Mouse (Mus musculus) ZHBTc4 (cell line): ENCODE results near the gene Nfasc.

ENCODE experiments used
- DNase-seq: peaks from one replicate; pipeline ENCODE4 v3.0.0-alpha.2; 2011; ENCODE audit warnings: low read depth, low spot score

Gene Nfasc

DNA sequence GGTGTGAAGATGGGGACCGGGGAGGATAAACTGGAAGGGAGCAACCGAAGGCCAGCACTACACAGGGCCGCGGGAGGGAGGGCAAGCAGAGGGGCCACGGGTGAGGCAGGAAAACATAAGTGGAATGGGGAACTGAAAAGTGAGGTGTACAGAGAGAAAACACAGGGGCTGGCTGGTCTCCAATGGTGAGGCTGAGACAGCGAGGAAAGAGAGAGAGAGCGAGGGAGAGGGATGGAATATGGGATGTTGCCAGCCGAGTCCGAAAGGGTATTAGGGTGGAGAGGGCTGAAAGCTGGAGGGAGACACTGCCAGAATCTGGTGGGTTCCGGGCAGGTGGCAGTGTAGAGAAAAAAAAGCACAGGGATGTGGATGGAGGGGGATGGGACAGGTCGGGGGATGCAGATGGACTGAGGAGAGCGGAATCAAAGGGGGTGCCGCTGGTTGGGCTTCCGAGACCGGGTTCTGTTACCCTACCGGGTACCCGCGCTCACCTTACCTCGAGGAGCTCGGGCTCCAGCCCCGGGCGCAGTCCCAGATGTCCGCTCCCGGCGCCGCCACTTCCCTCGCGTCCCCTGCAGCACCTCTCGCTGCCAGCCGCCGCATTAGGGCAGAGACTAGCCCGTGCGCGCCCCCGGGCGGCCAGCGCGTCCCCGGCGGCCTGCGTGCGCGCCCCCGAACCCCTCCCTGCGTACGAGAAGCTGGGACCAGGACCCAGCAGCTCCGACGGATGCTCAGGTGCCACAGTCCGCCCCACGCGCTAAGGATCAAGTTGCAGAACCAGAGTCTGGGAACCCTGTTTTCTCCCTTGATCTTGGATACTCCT is at the start of gene Nfasc:
Gene Nfasc, minus strand, starts transcription at position 623 of the 823 bp plus-strand sequence.
- DNase-seq, result peak; percentile 84

DNA sequence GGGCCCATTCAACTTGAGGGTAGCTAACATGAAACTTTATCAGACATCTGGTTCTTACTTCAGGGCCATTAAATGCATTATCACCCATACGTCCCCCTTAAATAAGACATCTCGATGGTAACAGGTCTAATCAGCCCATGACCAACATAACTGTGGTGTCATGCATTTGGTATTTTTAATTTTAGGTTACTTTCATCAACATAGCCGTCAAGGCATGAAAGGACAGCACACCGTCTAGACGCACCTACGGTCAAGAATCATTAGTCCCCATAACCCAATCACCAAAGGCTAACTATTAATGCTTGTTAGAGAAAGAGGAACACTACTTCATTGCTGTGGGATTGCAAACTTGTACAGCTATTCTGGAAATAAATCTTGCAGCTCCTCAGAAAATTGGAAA is 49.5 kb upstream of the Nfasc start:
- DNase-seq, result no peak

DNA sequence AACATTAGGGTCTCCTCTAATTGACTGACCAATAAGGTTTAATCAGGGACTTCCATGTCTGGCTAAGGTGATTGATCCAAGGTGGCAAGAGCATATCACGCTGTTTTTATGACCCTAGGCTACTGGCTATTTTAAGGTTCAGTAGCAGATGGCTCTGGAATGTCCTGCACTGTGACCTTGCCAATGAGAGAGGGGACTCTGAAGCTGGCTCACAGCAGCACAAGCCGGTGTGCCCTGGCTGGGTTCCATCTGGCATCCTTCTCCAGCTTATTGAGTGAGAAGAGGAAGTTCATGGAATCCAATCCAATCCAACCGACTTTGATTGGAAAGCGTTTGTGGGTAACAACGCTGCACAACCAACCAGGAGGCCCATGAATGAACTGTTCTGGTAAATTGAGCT is 45.3 kb upstream of the Nfasc start:
- DNase-seq, result no peak

DNA sequence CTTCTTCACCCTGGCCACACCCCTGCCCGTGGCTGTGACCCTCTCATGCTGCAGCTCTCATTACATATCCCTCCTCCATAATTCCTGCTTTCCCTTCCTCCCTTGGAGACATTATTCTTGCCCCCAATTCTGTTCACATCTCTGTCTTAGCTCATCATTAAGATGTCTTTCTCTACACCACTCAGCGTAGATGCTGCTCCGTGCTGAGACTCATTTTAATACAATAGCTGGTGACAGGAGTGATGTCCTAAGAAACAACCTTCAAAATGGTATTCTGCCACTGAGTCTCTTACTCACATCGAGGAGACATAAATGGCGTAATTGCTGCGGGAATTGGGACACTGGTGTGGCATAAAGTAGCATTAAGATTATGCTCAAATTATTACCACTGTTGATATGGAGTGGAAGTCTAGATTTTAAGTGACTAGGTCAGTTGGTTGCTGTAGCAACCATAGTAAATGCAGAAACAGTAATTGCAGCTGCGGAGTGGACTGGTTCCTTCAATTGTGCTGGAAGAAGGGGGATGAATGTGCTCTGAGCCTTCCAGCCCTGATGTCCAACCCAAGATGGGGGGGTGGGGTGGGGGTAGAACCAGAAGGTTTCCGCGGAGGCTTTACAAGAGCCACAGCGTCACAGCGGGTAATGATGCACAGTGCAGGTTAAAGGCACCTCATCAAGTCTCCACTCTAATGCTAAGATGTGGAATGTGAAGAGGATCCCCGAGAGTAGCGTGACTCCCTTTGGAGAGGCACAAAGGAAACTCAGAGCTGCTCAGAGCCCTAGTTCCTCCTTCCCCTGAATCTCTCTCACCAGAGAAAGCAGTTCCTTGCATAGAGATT is 40.2 kb upstream of the Nfasc start:
- no peak for DNase-seq

DNA sequence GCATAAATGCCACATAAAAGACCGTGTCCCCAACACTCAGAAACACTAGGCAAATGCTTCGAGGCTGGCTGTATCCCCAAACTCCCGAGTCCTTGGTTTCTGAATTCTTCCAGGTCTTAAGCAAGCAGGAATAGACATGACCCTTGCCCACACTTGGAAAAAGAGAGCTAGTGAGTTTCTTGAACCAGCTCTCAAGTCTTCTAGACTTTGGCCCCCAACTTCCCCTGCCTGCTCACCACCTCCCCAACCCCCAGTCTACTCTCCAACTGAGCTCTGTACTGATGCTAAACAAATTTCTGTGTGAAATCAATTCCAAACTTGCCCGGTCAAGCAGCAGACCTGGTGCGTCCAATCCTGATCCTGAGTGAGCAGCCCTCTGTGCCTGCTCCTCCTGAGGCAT is 39.4 kb upstream of the Nfasc start:
- DNase-seq, result no peak

DNA sequence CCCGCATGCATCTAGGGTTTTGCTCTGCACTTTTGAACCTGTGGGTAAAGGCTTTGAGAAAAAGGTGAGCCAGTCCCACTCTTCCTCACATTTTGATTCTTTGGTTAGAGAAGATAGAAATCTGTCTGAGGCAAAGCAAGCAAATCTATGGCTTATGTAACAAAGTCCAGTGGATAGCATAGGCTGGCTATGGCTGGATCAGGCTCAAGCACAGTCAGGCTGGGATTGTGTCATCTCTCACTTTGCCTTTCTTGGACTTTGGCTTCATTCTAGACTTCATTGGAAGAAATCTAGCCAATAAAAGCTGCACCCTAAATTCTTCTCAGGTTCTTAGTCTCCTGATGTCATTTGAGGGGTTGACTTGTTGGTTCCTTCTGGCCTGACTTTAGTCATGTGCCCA is 38.7 kb upstream of the Nfasc start:
- DNase-seq, result no peak

DNA sequence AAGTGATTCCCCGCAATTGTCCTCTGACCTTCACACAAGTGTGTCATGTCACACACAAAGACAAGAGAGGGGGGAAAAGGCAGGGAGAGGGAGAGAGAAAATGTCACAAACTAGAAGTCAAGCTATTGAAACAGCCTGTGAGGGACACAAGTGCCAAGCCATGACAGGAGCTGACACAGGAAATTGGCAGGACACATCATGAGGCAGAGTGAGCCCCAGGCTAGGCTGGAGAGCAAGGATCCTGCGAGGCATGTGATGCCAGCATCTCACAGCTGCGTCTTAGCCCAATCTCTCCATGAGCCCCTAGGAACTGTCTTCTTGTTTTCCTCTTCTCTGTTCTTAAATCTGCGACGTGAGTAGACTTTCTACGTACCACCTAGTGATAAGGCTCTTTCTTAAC is 33.4 kb upstream of the Nfasc start:
- no peak for DNase-seq

DNA sequence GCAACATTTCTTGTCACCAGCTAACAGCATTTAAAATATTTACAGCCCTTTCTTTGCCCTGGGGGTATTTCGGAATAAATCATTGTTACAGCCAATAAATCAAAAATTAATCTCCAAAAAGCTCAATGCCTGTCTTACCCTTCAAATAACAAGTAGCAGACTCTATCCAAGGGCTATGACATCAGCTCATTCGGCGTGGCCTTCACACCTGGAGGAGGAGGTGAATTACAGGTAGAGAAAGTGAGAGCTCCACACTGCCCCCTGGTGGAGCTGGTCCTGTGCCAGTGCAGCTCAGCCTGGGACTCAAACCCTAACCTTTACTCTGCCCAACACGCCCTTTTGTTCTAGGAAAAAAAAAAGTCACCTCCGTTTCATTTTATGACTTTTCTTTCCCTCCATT is 29.8 kb upstream of the Nfasc start:
- DNase-seq, result peak; percentile 78

DNA sequence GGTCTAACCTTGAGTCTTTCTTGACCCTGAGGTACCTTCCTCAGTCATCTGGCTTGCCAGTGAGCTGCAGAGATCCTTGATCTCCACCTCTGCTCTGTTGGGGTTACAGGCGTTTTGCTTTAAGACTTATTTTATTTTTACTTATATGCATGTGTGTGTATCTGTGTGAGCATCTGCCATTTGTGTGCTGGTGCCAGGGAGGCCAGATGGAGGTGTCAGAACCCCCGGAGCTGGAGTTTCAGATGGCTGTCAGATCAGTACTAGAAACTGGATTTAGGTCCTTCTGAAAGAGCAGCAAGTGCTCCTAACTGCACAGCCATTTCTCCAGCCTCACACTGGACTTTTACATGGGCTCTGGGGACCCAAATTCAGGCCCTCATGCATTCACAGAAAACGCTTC is 28.0 kb upstream of the Nfasc start:
- no peak for DNase-seq

DNA sequence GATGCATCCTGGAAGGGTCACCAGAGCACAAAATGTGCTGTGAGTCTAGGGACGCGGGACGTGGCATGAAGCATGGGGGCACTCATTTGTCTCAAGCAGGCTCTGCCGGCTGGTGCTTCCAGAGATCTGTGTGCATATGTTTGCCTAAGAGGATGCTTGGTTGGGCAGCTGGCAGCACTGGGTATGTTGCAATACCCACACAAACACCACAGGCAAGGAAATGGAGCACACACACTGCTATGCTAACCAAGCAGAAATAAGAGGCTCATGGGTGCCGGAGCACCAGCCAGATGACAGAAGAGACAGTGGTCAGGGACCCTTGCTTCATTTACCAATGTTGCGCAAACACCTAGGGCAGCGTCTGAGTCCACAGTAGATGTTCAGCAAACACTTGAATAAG is 25.8 kb upstream of the Nfasc start:
- no peak for DNase-seq

DNA sequence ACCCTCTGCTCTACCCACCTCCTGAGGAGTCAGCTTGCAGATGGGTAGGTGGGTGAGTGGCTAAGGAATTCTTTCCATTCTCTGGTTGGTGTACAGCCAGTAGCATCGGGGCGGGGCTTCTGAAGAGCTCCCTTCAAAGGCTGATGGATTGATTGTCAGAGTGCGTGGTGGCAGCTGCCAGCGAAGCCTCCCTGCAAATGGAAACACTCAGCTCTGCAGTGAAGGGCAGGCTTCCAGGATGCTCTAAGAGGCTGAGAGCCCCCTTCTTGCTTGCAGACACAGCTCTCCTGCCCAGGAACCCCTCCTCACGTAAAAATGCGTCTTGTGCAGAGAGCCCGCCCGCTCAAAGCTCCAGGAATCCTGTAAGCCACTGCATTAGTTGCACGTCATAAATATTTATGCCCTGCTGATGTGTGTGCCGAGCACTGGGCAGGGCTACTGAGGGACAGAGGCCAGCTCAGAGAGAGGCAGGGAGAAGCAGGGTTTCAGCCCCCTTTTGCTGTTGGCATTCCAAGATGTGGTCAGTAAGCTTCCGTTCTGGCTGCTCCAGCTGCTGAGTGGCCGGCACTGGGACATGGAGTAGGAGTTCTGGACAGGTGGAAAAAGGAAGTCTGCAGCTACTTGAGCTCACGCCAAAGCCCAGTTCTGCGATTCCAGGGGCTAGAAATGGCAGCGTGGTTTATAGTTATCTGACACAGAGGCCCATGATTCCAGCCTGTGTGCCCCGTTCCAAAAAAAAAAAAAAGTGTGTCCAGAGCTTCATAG is 24.5 kb upstream of the Nfasc start:
- peak; percentile 55 for DNase-seq

DNA sequence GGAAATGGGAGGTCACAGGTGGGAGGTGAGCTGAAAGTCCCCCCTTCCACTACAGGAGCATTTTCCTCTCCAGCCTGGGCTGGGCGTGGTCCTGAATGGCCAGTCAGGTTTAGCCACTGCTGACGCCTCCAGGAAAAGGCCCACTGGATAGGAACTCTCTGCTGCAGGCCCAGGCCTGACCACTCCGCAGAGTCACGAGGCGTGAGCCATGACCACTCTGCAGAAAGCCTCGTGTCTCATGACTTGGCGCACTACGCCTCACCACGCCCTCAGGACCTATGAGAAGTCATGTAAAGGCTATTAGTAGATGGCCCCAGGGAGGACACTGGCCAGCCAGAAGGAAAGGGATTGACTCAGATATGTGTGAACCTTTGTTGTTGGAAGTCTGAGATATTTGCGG is 23.6 kb upstream of the Nfasc start:
- no peak for DNase-seq

DNA sequence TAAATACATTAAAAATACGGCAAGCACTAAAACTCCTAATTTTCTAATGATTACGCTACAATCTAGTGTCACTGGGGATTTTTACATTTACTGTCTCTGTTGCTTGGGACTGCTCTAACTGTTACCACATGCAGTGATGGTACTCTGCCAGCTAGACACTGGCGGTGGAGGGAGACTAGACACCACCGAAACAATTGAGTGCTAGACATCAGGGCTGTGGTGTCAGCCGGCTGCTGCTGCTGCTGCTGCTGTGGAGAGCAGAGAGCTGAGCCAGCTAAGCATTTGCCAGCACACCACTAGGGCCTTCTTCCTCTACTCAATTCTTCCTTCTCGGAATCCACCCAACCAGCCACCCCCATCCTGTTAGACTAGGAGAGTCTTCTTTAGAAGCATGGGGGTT is 17.8 kb upstream of the Nfasc start:
- no peak for DNase-seq

DNA sequence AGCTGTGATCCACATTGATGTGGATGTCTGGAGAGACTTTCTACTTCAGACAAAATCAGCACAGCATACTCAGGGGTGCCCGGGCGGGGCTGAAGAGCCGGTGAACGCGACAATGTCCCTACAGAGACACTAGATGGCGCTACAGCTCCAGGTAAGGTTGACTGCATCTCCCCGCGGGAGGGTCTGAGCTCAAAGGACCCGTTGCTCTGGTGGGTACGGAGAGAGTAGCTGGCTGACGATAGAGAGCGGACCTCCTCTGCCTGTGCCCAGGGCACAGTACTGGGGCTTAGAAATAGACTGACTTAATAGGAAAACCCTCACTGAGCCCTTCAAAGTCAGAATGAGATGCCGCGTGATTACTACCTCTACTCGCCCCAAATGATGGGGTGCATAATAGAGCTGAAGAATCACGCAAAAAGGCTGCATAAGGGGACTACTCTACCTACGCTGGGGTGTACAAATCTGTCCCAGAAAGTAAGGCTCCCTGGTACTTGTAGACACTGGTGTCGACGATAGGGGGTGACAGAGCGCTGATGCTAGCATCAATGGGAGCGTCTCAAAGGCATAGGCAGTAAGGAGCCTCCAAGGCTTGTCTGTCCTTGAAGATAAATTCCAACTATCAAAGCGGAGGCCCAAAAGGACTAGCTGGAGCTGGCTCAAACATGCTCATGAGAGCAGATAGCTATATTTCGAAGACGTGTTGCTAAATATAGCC is 17.2 kb upstream of the Nfasc start:
- DNase-seq, result peak; percentile 84

DNA sequence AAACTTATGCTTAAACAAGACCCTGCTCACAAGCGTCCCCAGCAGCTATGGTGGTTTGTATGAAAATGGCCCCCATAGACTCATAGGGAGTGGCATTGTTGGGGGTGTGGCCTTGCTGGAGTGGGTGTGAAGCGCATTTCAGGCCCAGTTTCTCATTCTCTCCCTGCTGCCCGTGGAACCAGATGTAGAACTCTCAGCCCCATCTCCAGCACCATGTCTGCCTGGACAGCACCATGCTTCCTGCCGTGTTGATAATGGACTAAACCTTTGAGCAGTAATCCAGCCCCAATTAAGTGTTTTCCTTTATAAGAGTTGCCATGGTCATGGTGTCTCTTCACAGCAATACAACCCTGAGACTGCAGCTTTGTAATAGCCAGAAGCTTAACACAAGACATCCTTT is 13.6 kb upstream of the Nfasc start:
- peak; percentile 51 for DNase-seq

DNA sequence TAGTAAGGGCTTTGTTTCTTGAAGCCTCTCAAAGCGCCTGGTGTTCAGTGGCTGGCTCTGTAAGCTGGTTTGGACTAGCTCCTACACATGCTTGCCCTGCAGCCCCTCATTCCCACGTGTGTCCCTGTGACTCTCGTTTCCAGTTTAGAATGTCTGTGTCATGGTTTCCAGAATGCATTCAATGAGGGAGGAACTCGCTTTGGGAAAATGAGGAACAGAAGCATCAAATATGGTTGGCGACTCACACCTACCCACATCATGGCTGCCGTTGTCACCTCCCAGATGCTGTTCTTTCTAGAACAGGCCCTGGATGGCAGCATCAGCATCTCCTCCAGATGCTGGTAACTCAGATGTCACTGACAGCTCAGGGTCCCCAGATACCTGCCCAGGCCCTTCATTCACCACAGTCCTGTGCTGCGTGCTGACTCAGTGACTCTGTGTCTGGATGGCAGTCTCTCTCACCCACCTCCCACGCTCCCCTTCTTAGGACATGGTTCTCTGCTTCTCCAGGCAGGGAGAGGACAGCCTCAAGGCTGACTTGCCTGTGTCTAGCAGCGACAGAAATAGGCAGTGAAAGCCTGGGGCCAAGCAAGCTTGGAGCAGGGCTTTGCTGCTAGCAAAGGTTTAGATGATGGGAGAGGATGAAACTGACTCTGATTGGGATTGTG is 7.8 kb upstream of the Nfasc start:
- no peak for DNase-seq

DNA sequence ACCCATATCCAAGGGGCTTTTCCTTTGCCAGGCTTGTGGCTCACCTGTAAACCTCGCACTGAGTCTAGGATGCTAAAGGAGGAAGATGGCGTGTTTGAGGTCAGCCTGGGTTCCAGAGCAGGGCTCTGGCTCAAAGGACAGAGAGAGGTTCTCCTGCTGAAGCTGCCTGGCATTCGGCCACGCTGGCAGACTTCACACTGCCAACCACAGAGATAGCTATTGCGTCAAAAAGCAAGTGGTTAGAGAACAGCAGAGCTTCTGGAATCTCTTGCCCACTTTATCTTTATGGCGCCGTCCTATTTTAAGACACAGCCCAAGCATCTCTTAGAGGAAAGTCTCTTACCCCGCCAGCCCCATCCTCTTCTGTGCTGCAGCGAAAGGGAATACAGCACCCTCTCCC is 4.7 kb upstream of the Nfasc start:
- no peak for DNase-seq

DNA sequence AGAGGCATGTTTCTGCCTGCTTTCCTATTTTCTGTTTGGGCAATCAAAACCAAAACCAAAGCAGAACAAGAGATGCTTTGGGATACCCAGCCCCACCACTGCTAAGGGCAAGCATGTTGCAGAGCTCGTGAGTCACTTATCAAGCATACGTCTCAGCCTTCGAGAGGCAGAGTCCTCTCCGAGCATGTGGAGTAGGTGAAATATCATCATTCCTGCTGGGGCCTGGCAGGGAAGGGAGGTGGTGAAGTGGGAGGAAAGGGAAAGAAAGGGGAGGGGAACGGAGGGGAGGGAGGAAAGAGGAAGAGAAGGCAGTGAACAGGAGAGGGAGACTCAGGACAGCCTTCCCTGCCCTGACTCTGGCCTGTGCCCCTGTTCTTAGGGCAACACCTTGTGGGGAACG is 4.0 kb upstream of the Nfasc start:
- no peak for DNase-seq

DNA sequence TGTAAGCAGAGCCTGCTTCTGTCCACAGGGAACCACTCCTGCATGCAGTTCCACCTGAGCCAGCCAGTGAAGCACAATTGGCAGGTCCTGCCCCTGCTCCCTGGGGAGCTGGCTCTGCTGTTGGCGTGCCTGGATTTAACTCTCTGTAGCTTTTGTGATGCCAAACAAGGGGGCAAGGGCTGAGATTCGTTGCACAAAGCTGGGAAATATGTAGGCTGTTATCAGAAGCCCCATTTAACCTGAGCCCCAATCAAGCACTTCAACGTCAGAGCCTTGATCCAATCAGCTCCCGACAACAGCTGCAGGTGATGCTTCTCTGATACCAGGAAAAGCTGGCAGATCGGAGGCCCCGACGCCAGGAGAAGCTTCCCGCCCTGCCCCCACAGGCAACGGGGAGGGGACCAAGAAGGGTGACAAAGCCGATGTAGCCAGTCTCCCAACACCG is 2.5 kb downstream of the Nfasc start:
- DNase-seq, result peak; percentile 59

DNA sequence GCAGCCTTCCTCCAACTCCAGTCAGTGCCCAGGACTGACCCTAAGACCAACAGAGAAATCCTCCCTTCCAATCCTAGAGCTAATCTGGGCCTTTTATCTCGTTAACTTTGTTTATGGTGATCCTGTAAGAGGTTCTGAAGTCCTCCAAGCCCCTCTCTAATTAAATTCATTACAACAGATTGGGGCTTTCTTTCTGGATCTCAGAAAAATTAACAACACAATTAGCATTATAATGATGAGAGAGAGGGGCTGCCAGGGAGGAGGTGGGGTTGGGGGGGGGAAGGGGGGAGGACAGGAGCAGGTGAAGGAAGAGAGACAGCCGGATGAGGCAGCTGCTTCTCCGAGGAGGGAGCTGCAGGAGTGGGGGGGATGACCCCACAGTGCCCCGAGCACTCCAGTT is 5.4 kb downstream of the Nfasc start:
- DNase-seq, result no peak

DNA sequence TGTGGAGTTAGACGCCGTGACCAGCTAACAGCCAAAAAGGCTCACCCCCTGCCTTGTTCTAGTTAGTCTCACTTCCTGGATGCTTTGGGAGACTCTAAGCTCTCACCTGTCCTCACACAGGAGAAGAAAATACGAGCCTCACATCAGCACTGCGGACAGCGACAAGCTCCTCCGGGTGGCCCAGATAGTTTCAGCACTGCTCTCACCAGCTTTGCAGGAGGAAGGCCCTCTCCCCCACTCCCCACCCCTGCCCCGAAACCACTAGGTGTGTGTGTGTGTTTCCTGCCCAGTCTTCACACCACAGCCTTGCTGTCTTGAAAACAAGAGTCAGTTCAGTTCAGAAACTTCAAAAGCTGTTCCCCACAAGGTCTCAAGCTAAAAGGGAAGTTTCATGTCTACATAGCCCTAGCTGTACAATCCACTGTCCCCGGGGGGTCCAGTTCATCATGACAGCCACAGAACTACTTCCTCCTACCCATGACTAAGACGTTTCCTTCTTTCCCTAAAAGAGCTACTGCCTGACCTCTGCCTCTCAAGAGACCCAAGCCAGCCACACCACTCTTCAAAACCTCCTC is 7.6 kb downstream of the Nfasc start:
- DNase-seq, result peak; percentile 63
